Mouse (Mus musculus) spleen, postnatal 36 days (tissue): ENCODE data around the gene Rps18.
"Not testable (repeated sequence)": the region's sequence is repeated elsewhere in the genome, so short reads cannot be mapped to it uniquely, and the experiment has no call there.

Experiments
- DNase-seq, 2 experiments: peaks; one replicate each; pipeline ENCODE4 v3.0.0; 2022; ENCODE audit warnings: low spot score in 2 of 2, mixed read lengths in 1 of 2

The Rps18 gene

GRCm38 (mm10) chr17:33968489-33968888 is 12.7 kb upstream of the Rps18 start:
- DNase-seq = peak; percentile 65 to 78

GRCm38 (mm10) chr17:33965846-33966550 is 10.2 kb upstream of the Rps18 start:
- DNase-seq = no peak

DNA sequence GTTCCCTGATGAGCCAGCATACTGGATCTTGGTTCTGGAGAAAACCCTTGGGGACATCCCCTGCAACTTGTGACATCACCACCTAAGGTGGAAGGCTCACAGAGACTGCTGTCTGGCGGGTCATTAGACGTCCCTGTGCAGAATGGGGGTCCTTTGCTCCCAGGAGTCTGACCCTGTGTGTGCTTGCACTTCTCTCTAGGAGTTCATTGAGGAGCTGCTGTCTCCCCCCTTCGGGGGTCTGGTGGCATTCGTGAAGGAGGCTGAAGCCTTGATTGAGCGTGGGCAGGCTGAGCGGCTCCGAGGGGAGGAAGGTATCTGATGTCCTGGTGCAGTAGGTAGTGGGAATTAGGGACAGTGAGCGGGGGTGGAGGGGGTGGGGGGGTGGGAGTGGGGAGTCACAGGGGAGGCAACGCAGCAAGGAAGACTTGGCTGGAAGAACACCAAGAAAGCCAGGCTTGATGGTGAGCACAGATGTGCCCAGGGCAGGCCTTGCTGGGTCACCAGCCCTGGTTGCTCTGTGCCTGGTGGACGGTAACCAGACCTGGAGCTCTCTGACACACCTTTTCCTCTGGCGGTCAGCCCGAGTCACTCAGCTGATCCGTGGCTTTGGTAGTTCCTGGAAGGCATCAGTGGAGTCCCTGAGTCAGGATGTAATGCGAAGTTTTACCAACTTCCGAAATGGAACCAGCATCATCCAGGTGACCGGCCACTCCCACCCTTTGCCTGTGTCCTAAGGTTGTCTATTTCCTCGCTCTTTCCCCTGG is 9.5 kb upstream of the Rps18 start:
- DNase-seq = no peak

GRCm38 (mm10) chr17:33962876-33963275 is 7.1 kb upstream of the Rps18 start:
- no peak for DNase-seq

DNA sequence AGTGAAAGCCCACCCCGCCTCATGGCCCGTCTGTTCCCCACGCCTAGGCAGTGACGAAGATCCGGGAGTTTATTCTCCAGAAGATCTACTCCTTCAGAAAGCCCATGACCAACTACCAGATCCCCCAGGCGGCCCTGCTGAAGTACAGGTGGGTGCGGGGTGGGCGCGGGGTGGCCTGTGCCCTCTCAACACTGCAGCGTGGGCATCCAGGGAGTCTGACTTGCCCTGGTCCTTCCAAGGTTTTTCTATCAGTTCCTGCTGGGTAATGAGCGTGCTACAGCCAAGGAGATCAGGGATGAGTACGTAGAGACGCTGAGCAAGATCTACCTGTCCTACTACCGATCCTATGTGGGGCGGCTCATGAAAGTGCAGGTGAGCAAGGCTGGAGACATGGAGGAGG is 4.1 kb upstream of the Rps18 start:
- no peak for DNase-seq

DNA sequence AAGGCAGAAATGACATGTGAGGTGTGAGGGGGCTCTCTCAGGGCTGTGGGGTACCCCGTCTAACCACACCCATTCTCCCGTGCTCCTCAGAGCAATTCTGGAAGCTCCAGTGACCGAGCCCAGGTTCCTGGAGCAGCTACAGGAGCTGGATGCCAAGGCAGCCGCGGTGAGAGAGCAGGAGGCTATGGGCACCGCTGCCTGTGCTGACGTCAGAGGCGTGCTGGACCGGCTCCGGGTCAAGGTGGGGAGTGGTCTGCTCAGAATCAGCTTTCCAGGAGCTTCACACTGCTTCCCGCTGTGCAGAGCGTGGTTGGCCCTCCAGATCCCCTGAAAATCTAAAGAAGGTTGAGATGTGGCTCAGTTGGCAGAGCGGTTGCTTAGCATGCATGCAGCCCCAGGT is 3.3 kb upstream of the Rps18 start:
- no peak for DNase-seq

DNA sequence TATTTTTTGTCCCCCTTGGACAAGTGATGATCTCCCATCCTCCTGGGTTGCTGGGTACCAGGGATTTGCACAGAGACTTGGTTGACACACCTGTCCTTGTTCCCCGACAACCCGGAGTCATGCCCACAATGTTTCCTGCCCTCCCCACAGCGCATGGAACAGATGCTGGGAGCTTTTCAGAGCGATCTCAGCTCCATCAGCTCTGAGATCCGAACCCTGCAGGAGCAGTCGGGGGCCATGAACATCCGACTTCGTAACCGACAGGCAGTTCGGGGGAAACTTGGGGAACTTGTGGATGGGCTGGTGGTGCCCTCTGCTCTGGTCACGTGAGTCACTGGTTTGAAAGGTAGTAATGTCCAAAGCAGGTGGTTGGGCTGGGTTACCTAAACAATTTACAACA is 2.6 kb upstream of the Rps18 start:
- no peak for DNase-seq

- no peak for DNase-seq
Measured at GRCm38 (mm10) chr17:33957493-33957892, 1.7 kb upstream of the Rps18 start.

- DNase-seq = no peak
Measured at GRCm38 (mm10) chr17:33956336-33956735, 535 bp upstream of the Rps18 start.

- DNase-seq = peak; percentile 34 to 49
Measured at GRCm38 (mm10) chr17:33954646-33955554, 901 bp downstream of the Rps18 start.

DNA sequence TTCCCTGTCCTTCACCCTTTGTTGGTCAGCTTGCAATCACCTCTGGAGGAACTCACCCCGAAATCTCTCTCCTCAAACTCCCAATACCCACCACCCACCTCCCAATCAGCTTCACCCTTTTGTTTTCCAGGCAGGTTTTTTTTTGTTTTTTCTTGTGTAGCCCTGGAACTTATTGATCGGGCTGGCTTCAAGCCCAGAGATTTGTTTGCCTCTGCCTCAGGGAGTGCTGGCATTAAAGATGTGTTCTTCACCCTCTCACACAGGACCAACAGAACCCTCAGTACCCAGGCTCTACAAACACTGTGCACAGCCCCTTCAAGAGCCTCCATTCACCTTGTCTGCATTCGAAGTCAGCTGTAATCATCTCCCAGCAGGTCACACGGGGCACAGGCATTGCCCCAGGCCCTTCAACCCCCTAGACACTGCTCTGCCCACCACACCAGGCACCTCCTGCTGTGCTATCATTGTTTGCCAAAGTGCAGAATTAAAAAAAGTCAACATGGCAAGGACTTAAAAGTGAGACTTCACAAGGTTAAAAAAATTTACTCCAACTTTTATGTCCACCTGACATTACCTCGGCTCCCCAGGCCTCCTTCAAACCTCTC is 1.7 kb downstream of the Rps18 start:
- no peak for DNase-seq

DNA sequence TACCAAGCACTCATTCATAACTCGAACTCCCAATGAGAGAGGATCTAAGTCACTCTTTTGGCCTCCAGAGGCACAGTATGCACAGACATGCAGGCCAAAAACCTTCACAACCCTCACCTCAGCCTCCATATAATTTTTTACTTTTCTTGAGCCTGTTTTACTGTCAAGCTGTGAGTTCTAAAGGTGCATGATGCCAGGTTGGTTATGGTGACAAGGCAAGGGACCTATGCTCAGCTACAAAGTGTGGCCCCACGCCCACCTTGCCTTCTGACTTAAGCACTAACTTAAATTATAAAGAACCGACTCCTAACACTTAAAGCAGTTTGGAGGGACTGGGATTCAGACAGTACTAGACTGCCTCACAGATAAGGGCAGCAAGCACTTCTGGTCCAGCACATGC is 2.5 kb downstream of the Rps18 start:
- DNase-seq = no peak

DNA sequence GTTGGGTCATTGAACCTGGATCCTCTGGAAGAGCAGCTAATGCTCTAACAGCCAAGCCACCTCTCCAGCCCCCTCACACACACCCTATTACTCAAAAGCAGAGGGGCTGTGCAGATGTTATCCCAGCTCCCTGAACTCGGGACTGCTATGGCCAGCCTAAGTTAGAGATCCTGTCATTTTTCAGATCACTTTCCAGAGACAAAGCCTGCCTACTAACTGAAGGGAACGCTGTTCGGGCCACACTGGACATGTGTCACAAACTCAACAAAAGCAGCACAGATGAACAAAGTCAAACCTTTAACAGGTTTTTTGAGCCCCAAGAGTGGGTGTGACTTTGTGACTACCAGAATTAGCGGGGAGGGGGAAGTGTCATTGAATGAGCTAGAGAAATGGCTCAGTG is 2.9 kb downstream of the Rps18 start:
- DNase-seq = no peak

- DNase-seq = not testable (repeated sequence)
Measured at GRCm38 (mm10) chr17:33952015-33952414, 3.8 kb downstream of the Rps18 start.

DNA sequence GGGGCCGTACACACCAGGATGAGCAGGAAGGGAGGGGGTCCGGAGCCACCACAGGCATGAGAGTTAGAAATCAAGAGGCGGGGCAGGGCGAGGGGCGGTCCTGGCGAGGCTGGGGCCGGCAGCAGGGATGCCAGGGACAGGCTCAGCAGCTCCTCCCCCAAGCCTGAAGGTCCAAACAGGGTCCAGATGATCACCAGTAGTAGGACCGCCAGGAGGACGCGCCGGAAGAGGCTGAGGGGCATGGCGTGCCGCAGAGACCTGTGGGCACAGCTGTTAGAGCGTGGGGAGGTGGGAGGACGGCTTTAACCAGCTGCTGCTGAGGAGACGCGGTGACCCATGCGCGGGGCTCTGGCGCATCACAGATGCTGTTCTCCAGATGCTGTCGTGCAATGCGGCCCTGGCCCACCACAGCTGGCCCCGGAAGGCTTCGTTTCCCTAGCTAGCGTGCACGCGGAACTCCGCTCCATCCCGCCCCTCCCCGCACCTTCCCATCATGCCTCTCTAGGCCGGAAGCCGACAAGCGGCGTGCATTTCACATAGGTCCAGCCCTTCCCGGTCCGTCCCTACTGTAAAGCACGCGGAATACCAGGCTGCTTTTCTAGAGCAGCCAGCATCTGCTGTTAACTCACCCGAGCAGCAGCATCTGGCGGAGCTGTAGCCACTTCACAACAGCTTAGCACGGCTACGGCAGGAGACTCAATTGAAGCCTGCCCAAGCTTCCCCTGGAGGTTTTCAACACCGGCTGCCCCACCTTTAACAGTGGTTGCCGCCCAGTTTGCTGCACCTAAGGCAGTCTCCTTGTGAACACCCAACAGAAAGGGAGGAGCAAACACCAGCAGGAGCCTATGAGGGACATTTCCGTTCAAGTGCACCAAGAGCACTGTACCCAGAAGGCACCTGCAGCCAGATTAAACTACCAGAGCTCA is 4.5 kb downstream of the Rps18 start, which contains the start of gene B3galt4:
Gene B3galt4, minus strand, starts transcription at position 468 of the 926 bp plus-strand sequence.
- peak; percentile 77 to 78 for DNase-seq

DNA sequence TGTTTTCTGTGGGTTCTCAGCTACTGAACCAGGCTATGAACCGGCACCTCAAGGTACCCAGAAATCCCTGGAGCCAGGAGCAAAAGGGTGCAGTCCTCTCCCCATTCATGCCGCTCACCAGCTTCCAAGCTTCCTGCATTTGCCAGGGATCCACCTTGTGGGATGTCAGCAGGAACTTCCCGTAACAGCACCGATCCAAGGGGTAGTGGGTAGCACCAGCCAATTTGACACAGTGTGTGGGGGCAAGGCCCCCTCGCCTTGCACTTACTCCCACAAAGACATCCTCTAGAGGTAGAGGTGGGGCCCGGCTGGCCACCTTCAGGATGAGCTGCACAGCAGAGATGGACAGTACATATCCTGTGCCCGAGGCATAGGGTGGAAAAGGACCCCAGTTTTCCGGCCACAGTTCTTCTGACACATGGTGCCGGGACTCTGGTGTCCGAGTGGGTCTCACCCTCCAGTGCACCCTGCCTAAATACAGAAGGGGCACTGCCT is 5.6 kb downstream of the Rps18 start:
- no peak for DNase-seq

DNA sequence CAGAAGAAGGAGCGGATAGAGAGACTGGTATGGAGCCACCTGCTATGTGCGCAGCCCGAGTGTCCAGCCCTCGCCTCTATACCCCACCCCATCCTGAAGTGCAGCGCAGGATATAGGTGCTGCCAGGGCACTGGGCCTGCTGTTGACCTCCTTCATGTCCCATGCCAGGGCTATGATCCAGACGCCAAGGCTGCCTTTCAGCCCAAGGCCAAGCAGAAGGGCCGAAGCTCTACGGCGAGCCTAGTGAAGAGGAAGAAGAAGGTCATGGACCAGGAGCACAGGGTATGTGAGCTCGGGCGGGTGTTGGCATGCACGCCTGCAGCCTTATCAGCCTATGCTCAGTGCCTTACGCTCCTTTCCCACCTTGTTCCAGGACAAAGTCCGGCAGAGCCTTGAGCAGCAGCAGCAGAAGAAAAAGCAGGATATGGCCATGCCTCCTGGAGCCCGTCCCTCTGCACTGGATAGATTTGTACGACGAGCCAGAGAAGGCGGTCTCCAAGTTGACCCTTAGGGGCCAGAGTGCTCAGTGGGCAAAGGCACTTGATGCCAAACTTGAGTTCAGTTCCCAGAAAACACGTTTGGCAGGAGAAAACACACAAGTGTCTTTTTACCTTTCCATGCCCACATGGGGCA is 6.8 kb downstream of the Rps18 start:
- no peak for DNase-seq

DNA sequence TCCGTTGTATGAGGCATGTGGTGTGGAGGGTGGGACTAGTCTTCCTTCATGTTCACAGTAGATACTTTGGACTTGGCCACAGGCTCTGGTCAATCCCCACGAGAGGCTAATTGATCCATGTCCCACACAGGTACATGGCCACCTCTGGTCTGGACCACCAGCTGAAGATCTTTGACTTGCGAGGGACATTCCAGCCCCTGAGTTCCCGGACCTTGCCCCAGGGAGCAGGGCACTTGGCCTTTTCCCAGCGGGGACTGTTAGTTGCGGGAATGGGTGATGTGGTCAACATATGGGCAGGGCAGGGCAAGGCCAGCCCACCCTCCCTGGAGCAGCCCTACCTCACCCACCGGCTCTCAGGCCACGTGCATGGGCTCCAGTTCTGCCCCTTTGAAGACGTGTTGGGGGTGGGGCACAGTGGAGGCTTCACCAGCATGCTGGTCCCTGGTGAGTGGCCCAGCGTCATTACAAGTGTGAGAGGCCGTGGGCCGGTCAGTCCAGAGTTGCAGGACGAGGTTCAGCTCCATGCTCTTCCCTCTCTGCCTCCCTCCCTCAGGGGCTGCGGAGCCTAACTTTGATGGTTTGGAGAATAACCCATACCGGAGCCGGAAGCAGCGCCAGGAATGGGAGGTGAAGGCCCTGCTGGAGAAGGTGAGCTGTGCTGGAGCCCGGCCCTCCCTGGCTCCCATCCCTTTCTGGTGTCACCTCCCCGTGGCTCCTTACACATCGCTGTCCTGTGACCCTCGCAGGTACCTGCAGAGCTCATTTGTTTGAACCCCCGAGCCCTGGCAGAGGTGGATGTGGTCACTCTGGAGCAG is 7.5 kb downstream of the Rps18 start:
- DNase-seq = no peak

- no peak for DNase-seq
Measured at GRCm38 (mm10) chr17:33947430-33948089, 8.2 kb downstream of the Rps18 start.
